Mouse (Mus musculus): Measurements from ENCODE around the gene Cdkn2a.

Cdkn2a gene

GRCm38 (mm10) chr4:89276669-89277219 lies 17.7 kb downstream of the Cdkn2a start:
- no peak for DNase-seq

- DNase-seq = no peak
Observed at GRCm38 (mm10) chr4:89275811-89276584, 18.5 kb downstream of the Cdkn2a start.

GRCm38 (mm10) chr4:89274829-89275548 lies 19.5 kb downstream of the Cdkn2a start:
- DNase-seq = no peak

- no peak for DNase-seq
Observed at GRCm38 (mm10) chr4:89274006-89274405, 20.4 kb downstream of the Cdkn2a start.

GRCm38 (mm10) chr4:89273585-89273984 lies 20.9 kb downstream of the Cdkn2a start:
- DNase-seq = no peak

GRCm38 (mm10) chr4:89272961-89273540 lies 21.4 kb downstream of the Cdkn2a start:
- no peak for DNase-seq

GRCm38 (mm10) chr4:89272101-89272718 lies 22.2 kb downstream of the Cdkn2a start:
- DNase-seq = no peak

GRCm38 (mm10) chr4:89257768-89258167 lies 36.7 kb downstream of the Cdkn2a start:
- no peak for DNase-seq

GRCm38 (mm10) chr4:89234446-89234845 lies 60.0 kb downstream of the Cdkn2a start:
- no peak for DNase-seq
